ENCODE assay signal across 16 mouse cellular contexts in the genomic region with DNA sequence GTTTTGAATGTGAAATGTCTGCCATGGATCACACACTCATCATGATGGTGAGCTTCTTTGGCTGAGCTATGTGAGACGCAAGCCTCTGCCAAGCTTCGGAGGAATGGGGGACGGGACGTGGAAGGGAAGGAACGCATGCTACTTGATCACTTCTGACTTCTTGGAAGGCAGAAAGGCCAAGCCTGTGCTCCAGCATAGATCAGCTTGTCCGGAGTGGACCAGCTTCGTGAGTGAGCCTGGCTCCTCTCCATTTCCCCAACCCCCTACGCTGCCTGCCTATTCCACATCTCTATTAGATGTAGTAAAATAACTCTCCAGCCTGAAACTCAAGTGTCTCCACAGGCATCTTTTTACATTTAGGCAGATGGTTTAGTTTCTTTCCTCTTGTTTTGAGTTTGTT. TPM values are rescaled to one million over a fixed set of nuclear protein-coding genes. Genes with fewer than 3 reads are reported as not detected.
DNase-seq lines count a peak whose midpoint lies in the region; ATAC-seq and TF ChIP-seq lines count a peak whose summit lies in the region.
"Had no signal": no experiment of that assay in that cellular context is flagged by ENCODE, and none has a peak within 500 bp of the region (broad histone marks: within the 10 kb centered on the region; RNA-seq: fewer than 3 reads in every experiment).

No protein-coding gene starts in this region.

- intact Hi-C loops in gastrocnemius, adult 2 months (cut with DNase I) = no loop called here

- no peak for TF ChIP-seq CTCF in gastrocnemius, adult 2 months (IDR thresholded peaks at IDR 0.05)

- no peaks in the 10 kb centered on the region for H3K9me3 ChIP-seq in lung, embryonic 15.5 days
- no peaks in the 10 kb centered on the region for H3K9me3 ChIP-seq in midbrain, embryonic 15.5 days
- H3K9me3 ChIP-seq: embryonic facial prominence, embryonic 15.5 days; forebrain, embryonic 15.5 days had no signal

- 52% methylated on average over 8 of the region's 8 CpGs for WGBS in lung, embryonic 15.5 days
- WGBS in midbrain, embryonic 15.5 days = 94% methylated on average over 8 of the region's 8 CpGs

- no peaks in the 10 kb centered on the region for H3K36me3 ChIP-seq in lung, embryonic 15.5 days
- H3K36me3 ChIP-seq in midbrain, embryonic 15.5 days (replicated peaks) = no peaks in the 10 kb centered on the region
- H3K36me3 ChIP-seq: embryonic facial prominence, embryonic 15.5 days; forebrain, embryonic 15.5 days had no signal

- no peak overlapping the region for H3K9ac ChIP-seq in lung, embryonic 15.5 days
- H3K9ac ChIP-seq in midbrain, embryonic 15.5 days = no peak overlapping the region
- H3K9ac ChIP-seq: embryonic facial prominence, embryonic 15.5 days; forebrain, embryonic 15.5 days had no signal

- no peak overlapping the region for H3K27ac ChIP-seq in gastrocnemius, adult 2 months
- H3K27ac ChIP-seq in lung, embryonic 15.5 days = peak overlapping the region; percentile 2; the same call in 1 of the 2 replicates
- H3K27ac ChIP-seq in midbrain, embryonic 15.5 days = no peak overlapping the region
- H3K27ac ChIP-seq: embryonic facial prominence, embryonic 15.5 days; forebrain, embryonic 15.5 days; kidney, postnatal 0 days had no signal

- peaks cover 24% of the 10 kb centered on the region for H3K4me1 ChIP-seq in lung, embryonic 15.5 days
- H3K4me1 ChIP-seq in midbrain, embryonic 15.5 days = no peaks in the 10 kb centered on the region

- H3K4me3 ChIP-seq in gastrocnemius, adult 2 months = no peak overlapping the region
- no peak overlapping the region for H3K4me3 ChIP-seq in lung, embryonic 15.5 days
- no peak overlapping the region for H3K4me3 ChIP-seq in midbrain, embryonic 15.5 days
- H3K4me3 ChIP-seq: embryonic facial prominence, embryonic 15.5 days; forebrain, embryonic 15.5 days had no signal

- peak; percentile 50 for DNase-seq in gastrocnemius, adult 2 months
- no peak for DNase-seq in gastrocnemius, adult 8-10 months (ENCODE audit: low spot score in 2 of 2)
- no peak for DNase-seq in lung, adult 18-20 months
- peak; percentile 37 to 39 for DNase-seq in kidney, adult 8-10 months
- DNase-seq in lung, postnatal 4 days = peak; percentile 6 to 43
- no peak for DNase-seq in embryo, embryonic 10.5 days (ENCODE audit: low spot score)
- DNase-seq: cerebellum, postnatal 36 days; right cerebral cortex, adult 18-20 months had no signal

- no peak overlapping the region for H3K4me2 ChIP-seq in lung, embryonic 15.5 days
- H3K4me2 ChIP-seq in midbrain, embryonic 15.5 days = no peak overlapping the region
- H3K4me2 ChIP-seq: embryonic facial prominence, embryonic 15.5 days; forebrain, embryonic 15.5 days had no signal

- ATAC-seq in lung, embryonic 15.5 days (ENCODE audit: borderline replicate concordance, extremely low read depth, low FRiP score, low TSS enrichment) = peak; percentile 65; the same call in 1 of the 2 replicates
- ATAC-seq in midbrain, embryonic 15.5 days (replicated peaks) = no peak
- ATAC-seq: forebrain, embryonic 15.5 days had no signal

- no peaks in the 10 kb centered on the region for H3K27me3 ChIP-seq in lung, embryonic 15.5 days
- no peaks in the 10 kb centered on the region for H3K27me3 ChIP-seq in midbrain, embryonic 15.5 days (replicated peaks)
- H3K27me3 ChIP-seq: embryonic facial prominence, embryonic 15.5 days; forebrain, embryonic 15.5 days had no signal

RNA-seq across cellular contexts. Expression of a gene that starts 32.2 kb away (rescaled TPM):
- 1 to 10 TPM; 2.0 to 4.8 TPM for total RNA-seq in gastrocnemius, adult 2 months (2021)
- 1 to 10 TPM; 1.6 to 2.3 (median 2.1) TPM for total RNA-seq in gastrocnemius, adult 8-10 months (2022)
- 73.7 and 79.6 TPM in 2 replicates for polyA plus RNA-seq in lung, embryonic 15.5 days (2015; fragmentation: Nextera tagmentation; extraction: Ambion mirVana)
- polyA plus RNA-seq in midbrain, embryonic 15.5 days (2015; fragmentation: Nextera tagmentation; extraction: Ambion mirVana) = 77.0 and 82.8 TPM in 2 replicates
- total RNA-seq: granulocyte monocyte progenitor cell, adult 5-6 weeks; megakaryocyte, adult 5-6 weeks; MEL had no signal

Comparison
In these comparisons a context has a peak if more than half of its experiments do, and no peak if none do; other contexts are left out.
1. DNase-seq: peak in gastrocnemius, adult 2 months (single experiment), kidney, adult 8-10 months (2 of 2) and lung, postnatal 4 days (2 of 2); none in gastrocnemius, adult 8-10 months (0 of 2), lung, adult 18-20 months (0 of 2) and embryo, embryonic 10.5 days (single experiment).